ENCODE assay signal across 16 mouse cellular contexts in the genomic region with DNA sequence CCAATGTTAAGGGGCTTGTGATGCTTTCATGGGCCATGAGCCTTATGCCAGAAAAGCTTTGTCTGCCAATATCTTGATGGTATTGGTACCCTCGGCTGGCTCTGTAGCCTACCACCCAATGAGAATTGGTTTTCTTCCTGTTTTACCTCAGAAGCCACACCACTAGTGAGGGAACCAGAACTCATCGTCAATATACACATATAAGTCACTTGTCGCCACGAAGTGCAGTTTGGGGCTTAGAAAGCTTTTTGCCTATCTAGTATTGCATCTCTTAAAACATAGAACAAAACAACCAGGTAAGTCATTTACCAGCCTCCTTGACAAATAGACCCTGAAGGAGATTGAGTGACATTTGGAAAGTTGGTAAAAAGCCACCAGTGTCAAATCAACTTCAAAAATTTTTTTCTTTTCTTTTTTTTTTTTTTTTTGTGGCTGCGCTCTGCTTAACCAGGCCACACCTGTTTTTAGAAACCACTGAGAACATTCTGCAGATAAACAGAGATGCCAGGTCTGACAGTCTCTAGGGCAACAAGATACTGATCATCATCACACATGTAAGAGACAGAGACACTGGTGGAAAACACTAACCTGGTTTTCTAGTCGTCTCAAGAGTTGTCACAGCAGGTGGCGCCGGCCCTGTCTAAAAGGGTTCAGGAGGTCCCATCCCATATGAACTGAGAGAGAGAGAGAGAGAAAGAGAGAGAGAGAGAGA.
DNase-seq lines count a peak whose midpoint lies in the region; ATAC-seq lines count a peak whose summit lies in the region.
"Had no signal": no experiment of that assay in that cellular context is flagged by ENCODE, and none has a peak within 500 bp of the region (broad histone marks: within the 10 kb centered on the region; RNA-seq: fewer than 3 reads in every experiment).

No protein-coding gene starts in this region.

- peaks cover 6% of the 10 kb centered on the region; the same call in 1 of the 2 replicates for H3K4me1 ChIP-seq in heart, embryonic 16.5 days (ENCODE audit: control insufficient read depth, insufficient read depth, low read length)
- peaks cover 10% of the 10 kb centered on the region for H3K4me1 ChIP-seq in kidney, embryonic 15.5 days

- no peak overlapping the region for H3K27ac ChIP-seq in heart, embryonic 16.5 days (ENCODE audit: low read length)
- no peak overlapping the region for H3K27ac ChIP-seq in kidney, embryonic 15.5 days
- H3K27ac ChIP-seq: embryonic facial prominence, embryonic 10.5 days; gastrocnemius, adult 2 months; hindbrain, postnatal 0 days had no signal

- intact Hi-C loops in heart, postnatal 25 days (cut with DNase I) = no loop called here

- H3K4me3 ChIP-seq in heart, embryonic 16.5 days (ENCODE audit: low read length) = no peak overlapping the region
- no peak overlapping the region for H3K4me3 ChIP-seq in kidney, embryonic 15.5 days (replicated peaks)
- H3K4me3 ChIP-seq: embryonic facial prominence, embryonic 10.5 days; erythroblast, embryonic 14.5 days; gastrocnemius, adult 2 months had no signal

- no peak for DNase-seq in heart, postnatal 25 days (ENCODE audit: low spot score)
- peak; percentile 92 for DNase-seq in CD4-positive, CD25-positive, alpha-beta regulatory T cell, adult 2 months (ENCODE audit: low read depth, low spot score)
- DNase-seq in thymus, postnatal 0 days (ENCODE audit: low spot score) = peak; percentile 94
- no peak for DNase-seq in embryo, embryonic 10.5 days (ENCODE audit: low spot score)
- DNase-seq in right cerebral cortex, postnatal 25 days = no peak
- DNase-seq: cerebellum, postnatal 14 days; gastrocnemius, adult 2 months; heart, postnatal 14 days; kidney, adult 9 months had no signal

- WGBS in heart, embryonic 16.5 days = 87% methylated on average over 8 of the region's 8 CpGs
- WGBS in kidney, embryonic 15.5 days = 92% methylated on average over 8 of the region's 8 CpGs

- no peak overlapping the region for H3K9ac ChIP-seq in heart, embryonic 16.5 days (ENCODE audit: low read length)
- H3K9ac ChIP-seq in kidney, embryonic 15.5 days = no peak overlapping the region

- no peaks in the 10 kb centered on the region for H3K9me3 ChIP-seq in heart, embryonic 16.5 days (replicated peaks; ENCODE audit: control insufficient read depth, low read length)
- H3K9me3 ChIP-seq in kidney, embryonic 15.5 days (replicated peaks) = no peaks in the 10 kb centered on the region
- H3K9me3 ChIP-seq: embryonic facial prominence, embryonic 10.5 days had no signal

- peak; percentile 50; the same call in 1 of the 2 replicates for ATAC-seq in heart, embryonic 16.5 days (replicated peaks; ENCODE audit: extremely low read depth, insufficient read depth, low FRiP score)
- ATAC-seq in monocyte, adult 5-6 weeks (replicated peaks; ENCODE audit: insufficient number of reproducible peaks, low FRiP score, low TSS enrichment, poor library complexity, severe bottlenecking) = peak; percentile 29; the same call in 1 of the 2 replicates
- ATAC-seq in kidney, embryonic 15.5 days (replicated peaks; ENCODE audit: low FRiP score) = no peak
- ATAC-seq: forebrain, embryonic 16.5 days; hindbrain, postnatal 0 days had no signal

- H3K27me3 ChIP-seq in heart, embryonic 16.5 days (ENCODE audit: control insufficient read depth, insufficient read depth, low read length) = no peaks in the 10 kb centered on the region
- H3K27me3 ChIP-seq in kidney, embryonic 15.5 days = no peaks in the 10 kb centered on the region

- no peak overlapping the region for H3K4me2 ChIP-seq in heart, embryonic 16.5 days (ENCODE audit: low read depth, low read length)
- H3K4me2 ChIP-seq in kidney, embryonic 15.5 days = no peak overlapping the region

- no peaks in the 10 kb centered on the region for H3K36me3 ChIP-seq in heart, embryonic 16.5 days (ENCODE audit: control insufficient read depth, insufficient read depth)
- no peaks in the 10 kb centered on the region for H3K36me3 ChIP-seq in kidney, embryonic 15.5 days
- H3K36me3 ChIP-seq: embryonic facial prominence, embryonic 10.5 days had no signal

Comparison
In these comparisons a context has a peak if more than half of its experiments do, and no peak if none do; other contexts are left out.
1. DNase-seq: peak in CD4-positive, CD25-positive, alpha-beta regulatory T cell, adult 2 months (single experiment) and thymus, postnatal 0 days (single experiment); none in heart, postnatal 25 days (single experiment), embryo, embryonic 10.5 days (single experiment) and right cerebral cortex, postnatal 25 days (single experiment).